Mouse (Mus musculus) embryonic stem cell, embryonic (primary cell): ENCODE measurements around the gene Atraid.

Experiments
- CTCF ChIA-PET, 4 experiments: fragments of 300-600 bp in 2 of 4; fragments of 350-600 bp in 2 of 4; sonication (Branson Sonifier 250); formaldehyde crosslinking; loops; one replicate each; lab custom pipeline; 2022; ENCODE audit warnings: inconsistent platforms in 2 of 4; lab: Charles Lee
- POLR2A ChIA-PET, 4 experiments: fragments of 300-600 bp in 2 of 4; fragments of 350-600 bp in 2 of 4; sonication (Branson Sonifier 250); formaldehyde crosslinking; loops; one replicate each; lab custom pipeline; 2022; ENCODE audit warnings: antibody characterized with exemption in 4 of 4, inconsistent platforms in 1 of 4; lab: Charles Lee

The Atraid gene

GRCm38 (mm10) chr5:31095711-31096480 lies 47.8 kb downstream of the Atraid start:
- ChIA-PET CTCF (interaction anchor here in 3 of 4 experiments (0.6 to 2.6 kb wide), 10 partner anchors 12 to 354 kb away, joined by 3 to 20 read pairs (median 4); partner anchors contain the start of genes Atraid (in 1 of the 3), Slc30a3 (in 1 of the 3), Slc5a6 (in 1 of the 3) and Trim54 (in 1 of the 3)), POLR2A (interaction anchor here (0.5 to 7.6 kb wide), 37 partner anchors 9 to 384 kb away, joined by 3 to 63 read pairs (median 4); partner anchors contain the start of genes Atraid (in 3 of the 4), Slc5a6 (in 3 of the 4), Trim54 (in 3 of the 4) and Cad (in 2 of the 4))
